Mouse (Mus musculus) gastrocnemius, adult 2 months (tissue): Measurements from ENCODE around the gene Ddx47. TPM values are rescaled to one million over a fixed set of nuclear protein-coding genes. Genes with fewer than 3 reads are reported as not detected.

Experiments
- DNase-seq: peaks from one replicate; pipeline ENCODE4 v3.0.0; 2022
- H3K27ac ChIP-seq: fragments of 200-600 bp; 2 replicates; pipeline ENCODE4 v1.8.1; 2022; ENCODE audit warnings: mild to moderate bottlenecking
- H3K4me3 ChIP-seq: fragments of 200-600 bp; 2 replicates; pipeline ENCODE4 v1.8.1; 2022; ENCODE audit warnings: mild to moderate bottlenecking, moderate library complexity
- CTCF ChIP-seq: fragments of 200-600 bp; IDR thresholded peaks from 2 replicates; pipeline ENCODE4 v1.8.1; 2022; ENCODE audit warnings: antibody characterized with exemption, mild to moderate bottlenecking, moderate library complexity
- intact Hi-C: fragments of 180-260 bp; cut with DNase I; formaldehyde crosslinking; loops from one replicate; pipeline ENCODE4 v1.15.1; 2025
- total RNA-seq, 2 experiments: library from RNA; stranded (reverse); gene quantifications; 2 replicates each; pipeline ENCODE4 v1.2.3; 2021

Ddx47 gene
- total RNA-seq, 2 experiments from 2014 or later, result 26.9 TPM

DNA sequence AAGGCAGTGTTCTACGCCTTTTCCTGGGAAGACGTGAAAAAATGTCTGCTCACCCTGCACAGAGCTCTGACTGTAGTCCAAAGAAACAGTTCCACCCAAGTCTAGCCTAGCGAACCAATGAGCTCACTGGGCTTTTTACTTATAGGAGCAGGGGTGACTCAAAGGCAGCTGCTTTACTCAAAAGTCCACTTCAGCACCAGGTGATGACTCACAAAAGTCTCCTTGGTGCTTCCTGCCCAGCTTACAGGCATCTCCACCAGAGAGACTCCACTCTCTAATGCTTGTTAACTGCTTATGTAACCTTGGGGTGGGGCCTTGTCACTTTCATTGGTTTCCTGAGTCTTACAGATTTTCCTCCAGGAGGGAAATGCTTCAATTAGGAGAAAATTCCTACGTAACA is 49.3 kb downstream of the Ddx47 start:
- no peak for TF ChIP-seq CTCF
- Histone ChIP-seq H3K4me3 (no peak overlapping the region), H3K27ac (no peak overlapping the region)
- intact Hi-C loops, result no loop called here
- no peak for DNase-seq

DNA sequence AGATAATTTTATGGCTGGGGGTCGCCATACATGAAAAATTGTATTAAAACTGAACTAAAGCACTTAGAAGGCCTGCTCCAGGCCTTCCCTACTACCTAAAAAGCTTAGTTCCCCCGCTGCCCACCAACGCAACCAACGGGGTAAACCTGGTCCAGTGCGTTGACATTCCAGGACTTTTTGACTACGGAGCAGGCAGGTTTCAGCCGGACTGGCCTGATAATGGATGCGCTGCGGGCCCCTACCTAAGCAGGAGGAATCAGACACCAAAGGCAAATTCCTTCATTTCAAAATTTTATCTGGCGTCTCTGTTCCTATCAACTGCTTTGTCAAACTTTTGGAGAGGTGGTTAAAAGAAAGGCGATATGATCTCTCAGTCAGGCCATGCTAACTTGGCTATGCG is 53.2 kb downstream of the Ddx47 start:
- Histone ChIP-seq H3K4me3 (no peak overlapping the region; the same call in 1 of the 2 replicates), H3K27ac (peak overlapping the region; percentile 50)
- intact Hi-C loops, result no loop called here
- DNase-seq, result no peak
- TF ChIP-seq CTCF, result no peak

DNA sequence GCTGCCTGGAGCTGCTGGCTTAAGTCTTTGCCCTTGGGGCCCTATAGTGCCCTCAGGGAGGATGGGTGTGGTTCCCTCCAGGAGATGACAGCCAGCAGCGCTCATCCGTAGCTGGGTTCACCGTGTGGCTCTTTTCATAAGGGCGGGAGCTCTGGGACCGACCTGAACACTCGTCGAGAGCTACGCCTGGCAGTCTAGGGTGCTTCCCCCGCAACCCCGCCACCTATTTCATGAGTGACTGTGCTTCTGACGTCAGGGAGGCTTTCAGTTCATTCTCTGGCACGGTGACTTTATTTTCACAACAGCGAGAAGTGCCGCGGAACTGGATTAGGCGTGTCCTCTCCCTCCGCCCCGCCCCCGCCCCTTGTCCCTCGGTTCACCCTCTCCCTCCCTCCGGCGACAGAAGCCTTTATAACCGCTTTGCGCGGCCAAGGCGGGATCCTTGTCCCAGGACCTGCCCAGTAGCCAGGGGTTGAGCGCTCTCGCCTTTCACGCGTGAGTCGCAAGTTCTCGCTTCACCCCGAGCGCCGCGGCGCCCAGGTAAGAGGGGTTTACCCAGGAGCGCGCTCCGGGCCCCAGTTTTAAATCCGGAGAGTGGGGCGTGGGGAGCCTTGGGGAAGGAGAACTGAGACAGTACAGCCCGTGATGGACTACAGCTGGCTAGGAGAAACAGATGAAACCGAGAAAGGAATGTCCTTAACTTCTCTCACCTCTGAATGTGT is 54.0 kb downstream of the Ddx47 start, which contains the start of gene Gprc5a:
Gene Gprc5a, plus strand, starts transcription at position 416 of the 722 bp plus-strand sequence.
- peak within 1 kb of the TSS; percentile 50 for H3K27ac ChIP-seq
- intact Hi-C loops, result no loop called here
- DNase-seq, result peak; percentile 57
- no peak for TF ChIP-seq CTCF
- H3K4me3 ChIP-seq, result peak within 1 kb of the TSS; percentile 74

DNA sequence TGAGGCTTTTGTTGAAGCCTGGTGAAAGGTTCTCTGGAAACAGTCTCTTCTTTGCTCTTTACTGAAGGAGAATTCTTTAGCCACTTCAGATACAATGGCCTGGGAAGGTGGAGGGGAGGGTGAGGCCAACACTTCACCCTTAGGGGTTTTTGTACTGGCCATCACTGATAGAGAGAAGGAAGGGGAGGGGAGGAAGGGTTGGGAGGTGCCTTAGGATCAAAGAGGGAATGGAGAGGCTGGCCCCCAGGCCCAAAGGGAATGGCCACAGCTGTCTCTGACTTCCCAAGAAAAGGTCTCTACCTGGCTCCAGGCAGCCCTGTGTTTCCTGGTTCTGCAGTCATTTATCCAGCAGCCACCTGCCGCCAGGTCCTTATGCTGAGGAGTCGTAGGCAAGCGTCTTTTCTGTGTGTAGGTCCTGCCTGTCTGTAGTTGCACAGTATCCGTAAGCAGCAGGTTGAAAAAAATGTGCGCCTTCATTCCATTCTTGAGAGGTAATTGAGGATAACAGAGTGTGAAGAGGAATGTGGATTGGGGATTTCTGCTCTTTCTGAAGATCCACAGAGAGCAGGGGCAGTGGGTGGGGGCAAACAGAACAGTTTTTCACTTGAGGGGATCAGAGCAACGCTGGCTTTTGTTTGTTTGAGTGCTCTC is 55.5 kb downstream of the Ddx47 start:
- intact Hi-C loops, result no loop called here
- DNase-seq, result no peak
- TF ChIP-seq CTCF, result no peak
- Histone ChIP-seq H3K4me3 (no peak overlapping the region), H3K27ac (no peak overlapping the region)

DNA sequence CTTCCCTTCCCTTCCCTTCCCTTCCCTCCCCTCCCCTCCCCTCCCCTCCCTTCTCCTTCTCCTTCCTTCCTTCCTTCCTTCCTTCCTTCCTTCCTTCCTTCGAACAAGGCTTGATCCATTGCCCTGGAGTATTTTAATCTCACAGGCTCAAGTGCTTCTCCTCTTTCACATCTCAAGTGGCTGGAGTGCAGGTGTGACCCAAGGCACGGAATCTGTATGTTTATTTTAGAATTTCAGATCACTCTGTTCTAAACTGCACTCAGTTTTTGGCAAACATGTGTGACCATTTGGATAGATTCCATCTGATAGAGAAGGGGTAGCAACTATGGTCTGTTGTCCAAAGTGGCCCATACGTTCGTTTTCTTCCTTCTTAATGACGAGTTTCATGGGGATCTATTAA is 56.8 kb downstream of the Ddx47 start:
- H3K4me3 ChIP-seq, result no peak overlapping the region
- no peak overlapping the region for H3K27ac ChIP-seq
- intact Hi-C loops, result no loop called here
- TF ChIP-seq CTCF, result no peak
- no peak for DNase-seq

DNA sequence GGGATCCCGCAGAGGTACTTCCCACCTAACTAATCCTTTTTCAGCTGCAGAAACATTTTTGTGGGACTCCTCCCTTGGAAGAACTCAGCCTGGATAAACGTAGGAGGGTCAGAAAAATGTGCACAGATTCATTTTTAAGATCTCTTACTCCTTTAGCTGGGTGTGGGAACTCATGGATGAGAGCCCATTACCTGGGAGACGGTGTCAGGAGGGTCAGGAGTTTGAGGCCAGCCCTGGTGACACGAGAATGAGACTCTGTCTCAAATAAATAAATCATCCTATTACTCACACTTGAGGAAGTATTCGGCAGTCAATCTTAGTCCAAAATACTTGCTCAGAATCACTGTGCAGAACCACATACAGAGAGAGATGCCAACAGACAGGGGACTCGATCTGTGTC is 58.4 kb downstream of the Ddx47 start:
- Histone ChIP-seq H3K4me3 (no peak overlapping the region), H3K27ac (no peak overlapping the region)
- TF ChIP-seq CTCF, result no peak
- DNase-seq, result no peak
- intact Hi-C loops, result no loop called here

DNA sequence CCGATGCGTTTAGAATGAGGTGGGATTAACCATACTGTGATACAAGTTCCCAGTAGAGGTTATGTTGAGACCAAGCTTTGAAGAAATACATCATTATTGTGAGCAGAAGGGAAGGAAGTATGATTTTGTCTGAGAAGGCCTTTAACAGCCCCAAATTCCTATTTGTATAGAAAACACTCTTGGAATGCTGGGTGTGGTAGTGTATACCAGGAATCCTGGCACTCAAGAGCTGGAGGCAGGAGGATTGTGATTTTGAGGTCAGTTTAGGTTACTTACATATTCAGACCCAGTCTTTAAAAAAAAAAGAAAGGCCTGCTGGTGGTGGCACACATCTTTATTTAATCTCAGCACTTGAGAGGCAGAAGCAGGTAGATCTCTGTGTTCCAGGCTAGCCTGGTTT is 58.9 kb downstream of the Ddx47 start:
- intact Hi-C loops, result no loop called here
- TF ChIP-seq CTCF, result no peak
- Histone ChIP-seq H3K4me3 (no peak overlapping the region), H3K27ac (no peak overlapping the region)
- no peak for DNase-seq

Other genes with a start within 250 kb of the Ddx47 start
- 10 to 100 TPM; 11.4 to 19.4 TPM for gene Dusp16, start 219.0 kb upstream of the Ddx47 start, total RNA-seq
- 10 to 100 TPM; 10.4 to 10.9 TPM for gene Crebl2, start 181.5 kb upstream of the Ddx47 start, total RNA-seq
- gene Gpr19, start 113.0 kb upstream of the Ddx47 start, total RNA-seq, result 1 to 10 TPM; 4.0 to 4.1 TPM
- gene Cdkn1b, start 91.2 kb upstream of the Ddx47 start, total RNA-seq, result 10 to 100 TPM; 36.1 to 41.8 TPM
- gene Apold1, start 29.9 kb upstream of the Ddx47 start, total RNA-seq, result 1 to 10 TPM; 1.0 to 5.0 TPM
- 1 to 10 TPM in 1 of 2 experiments, under 1 TPM in 1; 0.18 to 1.2 TPM for gene Gprc5a, start 54.0 kb downstream of the Ddx47 start, total RNA-seq
- not detected for gene Gprc5d, start 106.7 kb downstream of the Ddx47 start, total RNA-seq
- gene Fam234b, start 186.4 kb downstream of the Ddx47 start, total RNA-seq, result 1 to 10 TPM; 2.7 to 3.8 TPM
- 10 to 100 TPM in 1 of 2 experiments, 1 to 10 TPM in 1; 3.8 to 10.3 TPM for gene Hebp1, start 186.4 kb downstream of the Ddx47 start, total RNA-seq
- gene Gsg1, start 242.7 kb downstream of the Ddx47 start, total RNA-seq, result not detected